Mouse (Mus musculus): ENCODE data around the gene Meltf. TPM values are rescaled to one million over a fixed set of nuclear protein-coding genes. Genes with fewer than 3 reads are reported as not detected.

Meltf gene
- total and polyA plus RNA-seq, 3 experiments, result not detected

GRCm38 (mm10) chr16:31890907-31891306 lies 12.3 kb downstream of the Meltf start:
- peaks cover 5 to 6% of the 10 kb centered on the region in 2 experiments; a peak in 3 of 4 replicates for H3K27me3 ChIP-seq (ENCODE audit: control insufficient read depth in 1 of 2, insufficient read depth in 2 of 2, low read length in 2 of 2)
- H3K27ac ChIP-seq (ENCODE audit: control insufficient read depth, low read depth, low read length), result no peak overlapping the region
- H3K4me1 ChIP-seq (ENCODE audit: control insufficient read depth in 1 of 2, insufficient read depth in 2 of 2, low read length in 2 of 2), result no peaks in the 10 kb centered on the region
- H3K36me3 ChIP-seq (ENCODE audit: control insufficient read depth in 1 of 2, insufficient read depth in 2 of 2, low read length in 2 of 2), result no peaks in the 10 kb centered on the region
- H3K79me2 ChIP-seq (ENCODE audit: control insufficient read depth, insufficient read depth, low read length, poor library complexity), result no peaks in the 10 kb centered on the region
- DNase-seq (ENCODE audit: low read depth, low spot score), result no peak
- H3K4me3 ChIP-seq (ENCODE audit: control insufficient read depth in 1 of 2, insufficient read depth in 1 of 2, low read depth in 2 of 2, low read length in 2 of 2), result no peak overlapping the region
- H3K9ac ChIP-seq (ENCODE audit: control insufficient read depth, low read depth, low read length, poor library complexity, severe bottlenecking), result no peak overlapping the region
- H3K9me3 ChIP-seq (replicated peaks; ENCODE audit: insufficient read depth, low read length), result no peaks in the 10 kb centered on the region
- no peak for TF ChIP-seq POLR2AphosphoS2 (IDR thresholded peaks at IDR 0.05; ENCODE audit: low read length)
- TF ChIP-seq NRF1 (IDR thresholded peaks at IDR 0.05; ENCODE audit: insufficient read depth, low read depth, low read length, poor library complexity, severe bottlenecking), result no peak
- TF ChIP-seq USF1 (IDR thresholded peaks at IDR 0.05; ENCODE audit: low read depth, low read length), result no peak
- no peak for TF ChIP-seq TCF12 (IDR thresholded peaks at IDR 0.05; ENCODE audit: low read depth, low read length)
- TF ChIP-seq CHD1 (IDR thresholded peaks at IDR 0.05; ENCODE audit: low read depth, low read length), result no peak
- no peak for TF ChIP-seq POLR2A (IDR thresholded peaks at IDR 0.05; ENCODE audit: control insufficient read depth in 1 of 2, insufficient read depth in 1 of 2, low read depth in 1 of 2, low read length in 2 of 2, poor library complexity in 1 of 2)
- no peak for TF ChIP-seq NELFE (IDR thresholded peaks at IDR 0.05; ENCODE audit: low read depth, low read length)
- no peak for TF ChIP-seq MEF2A (IDR thresholded peaks at IDR 0.05; ENCODE audit: extremely low read depth, insufficient replicate concordance, low read depth, low read length, poor library complexity, severe bottlenecking)
- no peak for TF ChIP-seq MAFK (IDR thresholded peaks at IDR 0.05; ENCODE audit: borderline replicate concordance, low read depth, low read length)
- TF ChIP-seq MAZ (IDR thresholded peaks at IDR 0.05; ENCODE audit: low read depth, low read length), result no peak
- TF ChIP-seq RCOR1 (IDR thresholded peaks at IDR 0.05; ENCODE audit: low read depth, low read length), result no peak
- TF ChIP-seq SIN3A (IDR thresholded peaks at IDR 0.05; ENCODE audit: low read length), result no peak
- no peak for TF ChIP-seq UBTF (IDR thresholded peaks at IDR 0.05; ENCODE audit: borderline replicate concordance, insufficient read depth, low read depth, low read length)
- no peak for TF ChIP-seq MAX (IDR thresholded peaks at IDR 0.05; ENCODE audit: low read length)
- TF ChIP-seq HCFC1 (IDR thresholded peaks at IDR 0.05; ENCODE audit: low read depth, low read length), result no peak
- no peak for TF ChIP-seq GATA1 (IDR thresholded peaks at IDR 0.05; ENCODE audit: low read depth, low read length)
- TF ChIP-seq MYB (IDR thresholded peaks at IDR 0.05; ENCODE audit: low read depth, low read length), result no peak

- TF ChIP-seq POLR2AphosphoS2 (IDR thresholded peaks at IDR 0.05; ENCODE audit: low read length), result no peak
- no peak for TF ChIP-seq UBTF (IDR thresholded peaks at IDR 0.05; ENCODE audit: borderline replicate concordance, insufficient read depth, low read depth, low read length)
- TF ChIP-seq CHD2 (IDR thresholded peaks at IDR 0.05; ENCODE audit: low read length), result no peak
- TF ChIP-seq NRF1 (IDR thresholded peaks at IDR 0.05; ENCODE audit: insufficient read depth, low read depth, low read length, poor library complexity, severe bottlenecking), result no peak
- no peak for TF ChIP-seq CTCF (IDR thresholded peaks at IDR 0.05 in 2 of 3, conservative IDR thresholded peaks at IDR 0.05 in 1 of 3; ENCODE audit: control insufficient read depth in 1 of 3, insufficient read depth in 1 of 3, low read depth in 2 of 3, low read length in 3 of 3, poor library complexity in 1 of 3, severe bottlenecking in 1 of 3)
- TF ChIP-seq MAX (IDR thresholded peaks at IDR 0.05; ENCODE audit: low read length), result no peak
- no peak for TF ChIP-seq E2F4 (IDR thresholded peaks at IDR 0.05; ENCODE audit: borderline replicate concordance, low read depth, low read length)
- no peak for TF ChIP-seq SIN3A (IDR thresholded peaks at IDR 0.05; ENCODE audit: low read length)
- no peak for TF ChIP-seq HCFC1 (IDR thresholded peaks at IDR 0.05; ENCODE audit: low read depth, low read length)
- no peak for TF ChIP-seq MXI1 (IDR thresholded peaks at IDR 0.05; ENCODE audit: low read depth, low read length)
- no peaks in the 10 kb centered on the region for H3K79me2 ChIP-seq (ENCODE audit: control insufficient read depth, insufficient read depth, low read length, poor library complexity)
- no peak overlapping the region for H3K4me3 ChIP-seq (ENCODE audit: control insufficient read depth in 1 of 2, insufficient read depth in 1 of 2, low read depth in 2 of 2, low read length in 2 of 2)
- H3K4me1 ChIP-seq (ENCODE audit: control insufficient read depth in 1 of 2, insufficient read depth in 2 of 2, low read length in 2 of 2), result no peaks in the 10 kb centered on the region
- no peak overlapping the region for H3K27ac ChIP-seq (ENCODE audit: control insufficient read depth, low read depth, low read length)
- H3K9me3 ChIP-seq (replicated peaks; ENCODE audit: insufficient read depth, low read length), result no peaks in the 10 kb centered on the region
- H3K27me3 ChIP-seq (ENCODE audit: control insufficient read depth in 1 of 2, insufficient read depth in 2 of 2, low read length in 2 of 2), result peaks cover 0 to 3% of the 10 kb centered on the region in 2 experiments; a peak in 3 of 4 replicates
- H3K9ac ChIP-seq (ENCODE audit: control insufficient read depth, low read depth, low read length, poor library complexity, severe bottlenecking), result no peak overlapping the region
- no peaks in the 10 kb centered on the region for H3K36me3 ChIP-seq (ENCODE audit: control insufficient read depth in 1 of 2, insufficient read depth in 2 of 2, low read length in 2 of 2)
- DNase-seq (ENCODE audit: low read depth, low spot score), result no peak
These were observed 15.0 kb downstream of the Meltf start for GRCm38 (mm10) chr16:31893396-31894141.
